Mouse (Mus musculus) hindbrain, embryonic 10.5 days (tissue): ENCODE results near the gene Smim24. TPM values are rescaled to one million over a fixed set of nuclear protein-coding genes. Genes with fewer than 3 reads are reported as not detected.
A peak's percentile ranks its signal among the peaks of the same experiment; 100 is the strongest.

Experiments
- DNase-seq: peaks from one replicate; pipeline ENCODE4 v3.0.0-alpha.2; 2017; ENCODE audit warnings: low spot score
- H3K27ac ChIP-seq: fragments of 300-500 bp; sonication (generic); 2 replicates; pipeline ENCODE4 v1.5.1; 2016; ENCODE audit warnings: mild to moderate bottlenecking, moderate library complexity
- H3K27me3 ChIP-seq: fragments of 300-500 bp; sonication (generic); 2 replicates; pipeline ENCODE4 v1.6.1; 2016; ENCODE audit warnings: mild to moderate bottlenecking; ENCODE audit not compliant: poor library complexity, insufficient read depth, severe bottlenecking
- H3K36me3 ChIP-seq: fragments of 300-500 bp; sonication (generic); 2 replicates; pipeline ENCODE4 v1.6.1; 2016; ENCODE audit warnings: mild to moderate bottlenecking, moderate library complexity
- H3K4me1 ChIP-seq: fragments of 300-500 bp; sonication (generic); replicated peaks from 2 replicates; pipeline ENCODE4 v1.6.1; 2016; ENCODE audit warnings: mild to moderate bottlenecking
- H3K4me3 ChIP-seq: fragments of 300-500 bp; sonication (generic); 2 replicates; pipeline ENCODE4 v1.5.1; 2016; ENCODE audit warnings: mild to moderate bottlenecking, moderate library complexity
- H3K9me3 ChIP-seq: fragments of 300-500 bp; sonication (generic); 2 replicates; pipeline ENCODE4 v1.6.1; 2016; ENCODE audit warnings: mild to moderate bottlenecking, moderate library complexity
- WGBS: fragments of 180-500 bp; shearing (Covaris S2); methylation state at CpG from one replicate; pipeline ENCODE4 v1.1.7; 2016; 5-methylcytosine and 5-hydroxymethylcytosine counted together
- polyA plus RNA-seq: library from polyadenylated mRNA; unstranded; fragments of >200 nt; fragmentation: Nextera tagmentation; extraction: Ambion mirVana; gene quantifications from 2 replicates; pipeline ENCODE4 v1.2.1, GENCODE M21; 2016

Smim24 gene
- 2.7 and 3.0 TPM in 2 replicates for polyA plus RNA-seq

DNA sequence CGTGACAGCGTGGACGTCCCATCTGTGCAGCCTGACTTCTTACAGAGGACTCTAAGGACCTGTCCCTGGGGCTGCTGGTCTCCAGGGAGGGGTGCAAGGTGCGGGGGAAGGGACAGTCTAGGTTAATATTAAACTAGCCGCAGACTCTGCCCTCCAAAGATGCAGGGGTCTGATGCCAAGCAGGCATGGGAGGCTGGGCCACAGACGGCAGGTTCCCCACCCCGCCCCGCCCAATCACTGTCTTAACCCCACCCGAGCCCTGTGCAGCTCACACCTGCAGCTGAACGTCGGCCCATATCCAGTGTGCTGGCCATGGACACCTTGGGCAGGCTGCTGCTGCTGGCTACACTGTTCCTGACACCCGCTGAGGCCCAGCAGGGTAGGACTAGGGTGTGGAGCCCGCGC is at the start of gene Smim24:
Smim24 (plus strand) TSS at position 271 of the 405 bp plus-strand sequence.
- Histone ChIP-seq H3K27me3 (peaks cover 23% of the 10 kb centered on the region), H3K4me1 (peaks cover 59% of the 10 kb centered on the region), H3K27ac (peak within 1 kb of the TSS; percentile 75), H3K9me3 (no peaks in the 10 kb centered on the region), H3K36me3 (peaks cover 24% of the 10 kb centered on the region), H3K4me3 (peak within 1 kb of the TSS; percentile 43)
- WGBS, result 61% methylated on average over 14 of the region's 14 CpGs
- no peak for DNase-seq

GRCm38 (mm10) chr10:81344421-81345161 is 48.3 kb upstream of the Smim24 start:
- H3K27me3 ChIP-seq, result peaks cover 93% of the 10 kb centered on the region
- H3K4me3 ChIP-seq, result no peak overlapping the region
- peaks cover 61% of the 10 kb centered on the region for H3K4me1 ChIP-seq
- no peaks in the 10 kb centered on the region for H3K9me3 ChIP-seq
- H3K36me3 ChIP-seq, result peaks cover 38% of the 10 kb centered on the region
- H3K27ac ChIP-seq, result no peak overlapping the region
- WGBS, result 55% methylated on average over 8 of the region's 8 CpGs
- no peak for DNase-seq

- no peak overlapping the region for H3K27ac ChIP-seq
- H3K9me3 ChIP-seq, result no peaks in the 10 kb centered on the region
- peaks cover 90% of the 10 kb centered on the region for H3K27me3 ChIP-seq
- 86% methylated on average over 4 of the region's 4 CpGs for WGBS
- peaks cover 38% of the 10 kb centered on the region for H3K36me3 ChIP-seq
- DNase-seq, result no peak
- H3K4me1 ChIP-seq, result peaks cover 63% of the 10 kb centered on the region
- no peak overlapping the region for H3K4me3 ChIP-seq
Observed at GRCm38 (mm10) chr10:81345162-81345534, 47.7 kb upstream of the Smim24 start.

DNA sequence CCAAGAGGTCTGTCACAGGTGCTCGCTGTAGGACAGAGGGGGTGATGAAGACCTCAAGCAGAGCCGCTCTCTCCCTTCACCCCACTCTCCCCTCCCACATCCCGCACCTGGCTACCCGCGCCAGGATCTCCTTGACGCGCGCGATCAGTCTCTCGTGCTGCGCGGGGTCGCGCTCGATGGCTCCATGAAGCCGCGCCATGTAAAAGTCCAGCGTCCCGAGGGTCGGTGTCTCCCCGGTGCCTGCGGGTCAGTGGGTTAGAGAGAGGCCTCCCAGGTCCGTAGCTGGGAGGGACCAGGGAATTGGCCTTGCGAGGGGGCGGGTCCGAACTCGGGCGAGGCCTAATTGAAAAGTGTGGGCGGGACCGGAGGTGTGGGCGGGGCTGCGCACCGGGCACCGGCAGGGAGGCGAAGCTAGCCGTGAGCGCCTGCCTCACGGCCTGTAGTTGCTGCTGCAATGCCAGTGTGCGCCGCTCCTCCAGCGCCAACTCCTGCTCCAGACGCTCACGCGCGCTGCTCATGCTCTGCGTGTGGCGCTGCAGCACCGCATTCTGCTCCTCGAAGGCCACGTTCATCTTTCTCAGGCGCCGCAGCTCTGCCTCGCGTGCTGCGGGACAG is 46.3 kb upstream of the Smim24 start:
- peak overlapping the region; percentile 46 for H3K4me3 ChIP-seq
- H3K4me1 ChIP-seq, result peaks cover 56% of the 10 kb centered on the region
- H3K27me3 ChIP-seq, result peaks cover 75% of the 10 kb centered on the region
- no peaks in the 10 kb centered on the region for H3K9me3 ChIP-seq
- peak overlapping the region; percentile 17; the same call in 1 of the 2 replicates for H3K27ac ChIP-seq
- peaks cover 38% of the 10 kb centered on the region for H3K36me3 ChIP-seq
- DNase-seq, result peak; percentile 73
- 6% methylated on average over 55 of the region's 55 CpGs for WGBS

- H3K27ac ChIP-seq, result peak overlapping the region; percentile 89
Observed at GRCm38 (mm10) chr10:81349146-81349545, 43.7 kb upstream of the Smim24 start.

GRCm38 (mm10) chr10:81349961-81350350 is 42.9 kb upstream of the Smim24 start:
- H3K27ac ChIP-seq, result peak overlapping the region; percentile 89
- H3K4me1 ChIP-seq, result peaks cover 55% of the 10 kb centered on the region
- no peaks in the 10 kb centered on the region for H3K9me3 ChIP-seq
- peaks cover 42% of the 10 kb centered on the region for H3K27me3 ChIP-seq
- under 1% methylated on average over 29 of the region's 29 CpGs for WGBS
- DNase-seq, result no peak
- H3K36me3 ChIP-seq, result peaks cover 38% of the 10 kb centered on the region
- H3K4me3 ChIP-seq, result peak overlapping the region; percentile 92

More at GRCm38 (mm10) chr10:81349146-81349545, 43.7 kb upstream of the Smim24 start:
- Histone ChIP-seq H3K9me3 (no peaks in the 10 kb centered on the region), H3K4me1 (peaks cover 47% of the 10 kb centered on the region), H3K27me3 (peaks cover 50% of the 10 kb centered on the region), H3K4me3 (peak overlapping the region; percentile 92), H3K36me3 (peaks cover 38% of the 10 kb centered on the region)
- WGBS, result 4% methylated on average over 12 of the region's 12 CpGs
- peak; percentile 47 for DNase-seq

- H3K4me3 ChIP-seq, result peak within 1 kb of the TSS; percentile 92
- H3K9me3 ChIP-seq, result no peaks in the 10 kb centered on the region
- H3K27ac ChIP-seq, result peak within 1 kb of the TSS; percentile 89
- under 1% methylated on average over 54 of the region's 54 CpGs for WGBS
- H3K4me1 ChIP-seq, result peaks cover 57% of the 10 kb centered on the region
- H3K36me3 ChIP-seq, result peaks cover 32% of the 10 kb centered on the region
- H3K27me3 ChIP-seq, result peaks cover 39% of the 10 kb centered on the region
- DNase-seq, result peak; percentile 100
Observed at GRCm38 (mm10) chr10:81350351-81351063, 42.3 kb upstream of the Smim24 start, which contains the start of gene Hmg20b. Gene Hmg20b (minus strand): TSS chr10:81350480.

DNA sequence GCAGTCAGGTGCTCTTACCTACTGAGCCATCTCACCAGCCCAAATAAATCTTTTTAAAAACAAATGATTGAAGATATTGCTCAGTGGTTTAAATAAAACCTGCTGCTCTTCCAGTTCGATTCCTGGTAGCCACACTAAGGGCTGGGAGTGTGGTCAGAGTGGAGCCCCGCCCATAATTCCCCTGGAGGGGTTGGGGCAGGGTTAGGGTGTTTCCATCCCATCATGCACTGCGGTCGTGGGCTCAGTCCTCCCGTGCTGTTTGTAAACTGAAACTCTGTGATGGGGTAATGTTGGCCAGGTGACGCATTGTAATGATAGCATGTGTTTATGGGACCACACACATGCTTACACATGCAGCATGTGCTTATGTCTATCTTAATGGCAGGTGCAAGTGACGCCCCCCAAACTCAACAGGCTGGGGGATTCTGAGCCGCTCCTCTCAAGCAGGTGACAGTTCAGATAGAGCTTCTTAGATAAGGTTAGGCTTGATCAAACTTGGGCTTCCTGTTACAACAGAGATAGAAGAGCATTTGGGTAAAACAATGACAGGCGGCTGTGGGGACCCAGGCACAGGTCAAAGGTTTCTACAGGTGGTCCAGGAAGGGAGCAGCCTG is 41.1 kb upstream of the Smim24 start:
- Histone ChIP-seq H3K27me3 (peaks cover 39% of the 10 kb centered on the region), H3K4me1 (peaks cover 57% of the 10 kb centered on the region), H3K27ac (no peak overlapping the region), H3K9me3 (no peaks in the 10 kb centered on the region), H3K4me3 (no peak overlapping the region), H3K36me3 (peaks cover 20% of the 10 kb centered on the region)
- DNase-seq, result no peak
- 27% methylated on average over 9 of the region's 9 CpGs for WGBS

DNA sequence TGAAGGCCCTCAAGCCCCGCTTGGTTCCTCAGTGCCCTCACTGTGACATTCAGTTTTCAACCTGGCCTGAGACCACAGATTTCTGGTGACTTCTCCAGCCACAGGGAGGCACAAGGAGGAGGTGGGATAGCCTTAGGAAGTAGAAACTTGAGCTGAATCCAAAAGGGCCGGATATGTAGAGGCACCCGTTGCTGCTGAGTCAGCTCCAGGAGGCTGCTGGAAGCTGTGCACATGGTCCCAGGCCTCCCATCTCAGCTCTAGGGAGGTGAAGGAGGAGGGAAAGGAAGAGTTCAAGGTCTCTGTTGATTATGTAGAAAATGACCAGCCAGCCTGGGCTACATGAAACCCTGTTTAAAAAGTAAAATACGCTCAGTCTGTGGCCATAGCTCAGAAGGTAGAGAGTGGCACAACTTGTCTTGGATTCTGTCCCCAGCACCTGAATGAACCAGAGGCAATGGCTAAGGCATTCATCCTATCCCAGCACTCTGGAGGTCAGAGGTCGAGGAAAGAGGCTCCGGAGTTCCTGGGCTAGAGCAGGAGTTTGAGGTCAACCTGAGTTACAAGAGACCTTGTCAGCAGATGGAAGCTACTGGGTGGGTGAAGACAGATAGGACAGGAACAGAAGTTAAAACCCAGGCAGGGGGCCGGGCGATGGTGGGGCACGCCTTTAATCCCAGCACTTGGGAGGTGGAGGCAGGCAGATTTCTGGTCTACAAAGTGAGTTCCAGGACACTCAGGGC is 37.9 kb upstream of the Smim24 start:
- H3K9me3 ChIP-seq, result no peaks in the 10 kb centered on the region
- DNase-seq, result no peak
- 66% methylated on average over 9 of the region's 9 CpGs for WGBS
- H3K4me1 ChIP-seq, result peaks cover 55% of the 10 kb centered on the region
- peaks cover 35% of the 10 kb centered on the region for H3K27me3 ChIP-seq
- H3K4me3 ChIP-seq, result no peak overlapping the region
- H3K36me3 ChIP-seq, result 0 out of 2 replicates have a peak, but pooled peaks cover 1% of the 10 kb centered on the region
- H3K27ac ChIP-seq, result no peak overlapping the region

- WGBS, result 78% methylated on average over 4 of the region's 4 CpGs
- Histone ChIP-seq H3K4me3 (0 out of 2 replicates have a peak overlapping the region, but pooled peaks have one; percentile 9), H3K36me3 (0 out of 2 replicates have a peak, but pooled peaks cover 5% of the 10 kb centered on the region), H3K4me1 (peaks cover 60% of the 10 kb centered on the region), H3K27ac (no peak overlapping the region), H3K9me3 (no peaks in the 10 kb centered on the region), H3K27me3 (peaks cover 36% of the 10 kb centered on the region)
- no peak for DNase-seq
Observed at GRCm38 (mm10) chr10:81355533-81355932, 37.3 kb upstream of the Smim24 start.

- peak overlapping the region; percentile 46; the same call in 1 of the 2 replicates for H3K27ac ChIP-seq
- 60% methylated on average over 12 of the region's 12 CpGs for WGBS
- no peaks in the 10 kb centered on the region for H3K9me3 ChIP-seq
- H3K4me1 ChIP-seq, result peaks cover 63% of the 10 kb centered on the region
- H3K27me3 ChIP-seq, result peaks cover 41% of the 10 kb centered on the region
- H3K36me3 ChIP-seq, result peaks cover 12% of the 10 kb centered on the region; the same call in 1 of the 2 replicates
- no peak for DNase-seq
- H3K4me3 ChIP-seq, result peak overlapping the region; percentile 69
Observed at GRCm38 (mm10) chr10:81356352-81356990, 36.4 kb upstream of the Smim24 start.
